Mouse (Mus musculus): Measurements from ENCODE around the gene Kng1.

DNA sequence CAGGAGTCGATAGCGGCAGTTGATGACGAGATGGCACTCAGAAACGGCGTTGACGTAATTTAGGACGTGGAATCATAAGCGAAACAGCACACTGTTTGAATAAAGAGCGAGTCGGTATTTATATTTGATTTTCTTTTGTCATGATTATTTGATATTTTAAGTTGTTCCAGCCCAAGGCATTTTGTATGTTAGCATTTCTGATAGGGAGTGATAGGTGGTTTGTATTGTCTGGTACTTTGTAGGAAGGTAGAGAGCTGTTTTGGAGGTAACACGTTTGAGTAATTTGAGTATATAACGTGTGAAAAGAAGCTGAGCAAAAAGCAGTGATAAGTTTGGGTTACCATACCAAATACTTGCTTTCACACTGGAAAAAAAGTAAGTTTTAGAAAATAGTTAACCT, 54.7 kb downstream of the Kng1 start:
- TF ChIP-seq CTCF (IDR thresholded peaks at IDR 0.05) (no peak), EP300 (IDR thresholded peaks at IDR 0.05) (no peak)
